Mouse (Mus musculus): ENCODE results near the gene Nxn.

Gene Nxn

DNA sequence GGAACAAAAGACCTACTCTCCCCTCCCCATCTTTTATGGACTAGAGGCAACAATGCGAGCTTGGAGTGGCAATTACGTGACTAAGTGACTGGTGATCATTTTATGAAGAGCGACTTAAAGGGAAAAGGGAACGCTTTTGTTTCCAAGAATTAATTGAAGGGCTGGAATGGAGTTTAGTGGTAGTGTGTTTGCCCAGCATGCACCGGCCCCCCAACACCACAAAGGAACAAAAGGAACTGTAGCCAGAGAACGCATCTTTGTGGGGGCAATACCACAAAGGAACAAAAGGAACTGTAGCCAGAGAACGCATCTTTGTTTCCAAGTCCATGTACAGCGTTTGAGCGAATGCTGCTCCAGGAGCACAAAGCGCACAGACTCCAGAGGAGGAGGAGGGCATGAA, 64.0 kb downstream of the Nxn start:
- no peak for DNase-seq (ENCODE audit: low spot score in 2 of 2)

GRCm38 (mm10) chr11:76332240-76332639, 66.7 kb downstream of the Nxn start:
- no peak for DNase-seq (ENCODE audit: low spot score in 2 of 2)

DNA sequence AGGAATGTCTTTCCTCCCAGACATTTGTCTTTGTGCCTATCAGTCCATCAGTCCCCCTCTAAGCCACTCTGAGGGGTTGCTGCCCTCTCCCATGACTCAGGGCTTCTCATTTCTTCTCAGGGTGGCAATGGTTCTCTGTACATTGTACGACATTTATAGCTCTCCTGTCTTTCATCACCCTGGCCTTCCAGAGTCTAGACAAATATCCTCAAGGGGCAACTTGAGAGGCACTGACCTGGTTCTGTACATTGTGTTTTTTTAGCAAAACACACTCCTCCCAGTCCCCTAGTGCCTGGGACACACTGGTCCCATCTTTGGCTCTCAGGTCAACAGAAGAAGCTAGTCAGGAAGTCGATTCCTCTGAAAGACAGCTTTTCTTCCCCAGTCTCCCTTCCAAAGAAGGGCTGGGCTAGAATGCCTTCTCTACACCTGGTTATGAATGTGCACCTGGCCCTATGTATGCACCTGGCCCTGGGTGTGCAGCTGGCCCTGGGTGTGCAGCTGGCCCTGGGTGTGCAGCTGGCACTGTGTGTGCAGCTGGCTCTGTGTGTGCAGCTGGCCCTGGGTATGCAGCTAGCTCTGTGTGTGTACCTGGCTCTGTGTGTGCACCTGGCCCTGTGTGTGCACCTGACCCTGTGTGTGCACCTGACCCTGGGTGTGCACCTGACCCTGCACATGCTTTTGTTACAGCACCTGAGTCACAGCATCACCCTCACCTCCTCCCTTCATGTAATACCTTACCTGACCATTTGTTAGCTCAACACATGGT, 70.2 kb downstream of the Nxn start:
- DNase-seq (ENCODE audit: low spot score in 2 of 2) = no peak

GRCm38 (mm10) chr11:76328084-76328483, 70.9 kb downstream of the Nxn start:
- no peak for DNase-seq (ENCODE audit: low spot score in 2 of 2)

DNA sequence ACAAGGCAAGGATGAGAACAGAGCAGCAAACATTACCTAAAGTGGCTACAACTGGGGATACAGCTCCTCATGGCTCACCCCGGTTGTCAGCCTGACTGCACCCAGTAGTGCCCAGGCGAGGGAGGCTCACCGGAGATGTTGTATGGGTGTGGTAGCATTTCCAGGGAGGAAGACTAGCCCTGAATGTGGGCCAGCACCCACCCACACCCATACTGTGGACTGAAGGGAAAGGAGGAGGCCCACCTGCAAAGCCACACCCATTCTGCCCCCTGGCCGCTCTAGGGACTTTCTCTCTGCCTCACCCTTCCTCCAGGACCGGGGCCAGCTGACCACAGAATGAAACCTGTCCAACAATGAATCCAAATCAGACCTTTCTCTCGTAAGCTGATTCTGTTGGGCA, 72.3 kb downstream of the Nxn start:
- DNase-seq (ENCODE audit: low spot score in 2 of 2) = no peak

GRCm38 (mm10) chr11:76326051-76326450, 72.9 kb downstream of the Nxn start:
- DNase-seq (ENCODE audit: low spot score in 2 of 2) = no peak

DNA sequence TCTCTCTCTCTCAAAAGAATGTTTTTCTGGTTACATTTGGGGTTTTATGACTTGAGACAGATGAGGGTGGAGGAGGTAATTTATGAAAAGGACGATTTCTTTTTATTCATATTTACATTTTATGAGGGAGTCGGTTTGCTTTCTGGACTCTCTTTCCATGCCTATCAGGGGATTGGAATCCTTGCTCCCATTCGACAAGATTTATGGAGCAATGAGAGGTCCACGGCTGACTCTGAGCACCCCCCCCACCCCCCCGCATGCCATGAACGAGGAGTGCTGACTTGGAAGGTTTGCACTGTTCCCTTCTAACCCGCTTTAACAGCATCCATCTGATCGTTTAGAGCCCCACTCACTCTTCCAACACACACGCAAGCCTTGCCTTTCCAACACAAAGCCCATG, 74.1 kb downstream of the Nxn start:
- no peak for DNase-seq (ENCODE audit: low spot score in 2 of 2)

- no peak for DNase-seq (ENCODE audit: low spot score in 2 of 2)
Observed at GRCm38 (mm10) chr11:76324207-76324606, 74.7 kb downstream of the Nxn start.

GRCm38 (mm10) chr11:76322939-76323338, 76.0 kb downstream of the Nxn start:
- DNase-seq (ENCODE audit: low spot score in 2 of 2) = no peak

DNA sequence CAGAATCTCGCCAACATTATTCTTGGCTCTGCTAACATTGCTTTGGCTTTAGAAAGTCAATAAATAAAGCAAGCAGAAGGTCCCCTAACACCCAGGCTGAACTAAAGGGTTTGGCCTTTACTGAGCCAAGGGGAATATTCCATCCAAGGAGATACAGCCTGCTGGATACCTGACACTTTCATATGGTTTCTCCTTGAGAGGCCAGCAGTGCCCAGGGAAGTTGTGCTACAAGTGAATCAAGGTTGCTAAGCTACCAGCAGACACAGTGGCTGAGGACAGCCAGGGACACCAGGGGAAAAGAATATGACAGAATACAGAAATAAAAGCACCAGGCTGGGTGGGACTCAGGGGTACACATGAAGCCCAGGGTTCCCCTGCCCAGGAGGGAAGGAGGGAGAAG, 76.9 kb downstream of the Nxn start:
- DNase-seq (ENCODE audit: low spot score in 2 of 2) = no peak

DNA sequence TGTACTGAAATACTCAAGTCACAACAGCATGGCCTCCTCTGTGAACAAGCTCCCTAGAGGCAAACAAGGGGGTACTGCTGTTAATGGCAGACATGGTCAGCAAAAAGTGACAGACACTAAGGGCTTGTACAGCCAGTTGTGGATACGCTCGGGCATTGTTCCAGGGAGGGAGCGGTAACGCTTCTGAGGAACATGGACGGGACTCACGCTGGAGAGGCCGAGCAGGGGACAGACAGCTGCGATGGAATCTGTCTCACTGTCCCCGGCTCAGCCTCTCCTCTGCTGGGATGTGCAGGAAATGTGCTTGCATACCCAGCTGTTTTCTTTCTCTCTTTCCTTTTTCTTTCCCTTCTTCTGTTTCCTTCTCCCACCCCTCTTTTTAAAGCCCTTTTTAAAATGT, 78.5 kb downstream of the Nxn start:
- DNase-seq (ENCODE audit: low spot score in 2 of 2) = no peak

DNA sequence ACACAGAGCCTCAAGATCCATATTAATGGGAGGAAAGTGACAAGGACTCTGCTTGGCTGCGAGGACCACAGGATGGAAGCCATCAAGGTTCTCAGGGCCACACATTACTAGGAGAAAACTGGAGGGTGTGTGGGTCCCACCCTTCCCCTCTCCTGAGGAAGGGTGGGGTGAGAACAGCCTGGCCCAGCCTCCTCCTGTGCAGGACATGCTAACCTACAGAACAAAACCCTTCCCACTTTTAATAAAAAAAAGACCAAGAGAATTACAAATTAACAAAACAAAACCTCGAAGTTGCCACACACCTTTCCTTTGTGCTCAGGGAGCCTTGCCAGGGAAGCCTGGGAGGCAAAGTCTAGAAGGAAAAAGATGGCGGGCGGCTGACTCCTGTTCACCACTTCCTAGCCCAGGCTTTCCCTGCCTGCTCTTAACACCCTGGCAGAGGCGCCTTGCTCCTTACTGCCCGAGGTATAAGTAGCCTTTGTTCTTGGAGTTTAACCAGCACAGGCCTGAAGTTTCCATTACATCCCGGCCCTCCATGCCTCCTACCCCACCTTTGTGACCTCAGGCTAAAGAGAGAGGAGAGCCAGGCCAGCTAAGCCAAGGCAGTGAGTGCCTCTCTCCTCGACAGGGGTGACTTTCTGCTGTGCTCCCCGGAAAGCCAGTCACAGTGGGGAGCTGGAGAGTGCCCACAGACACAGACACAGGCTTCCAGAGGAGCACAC, 79.1 kb downstream of the Nxn start:
- DNase-seq (ENCODE audit: low spot score in 2 of 2) = no peak

DNA sequence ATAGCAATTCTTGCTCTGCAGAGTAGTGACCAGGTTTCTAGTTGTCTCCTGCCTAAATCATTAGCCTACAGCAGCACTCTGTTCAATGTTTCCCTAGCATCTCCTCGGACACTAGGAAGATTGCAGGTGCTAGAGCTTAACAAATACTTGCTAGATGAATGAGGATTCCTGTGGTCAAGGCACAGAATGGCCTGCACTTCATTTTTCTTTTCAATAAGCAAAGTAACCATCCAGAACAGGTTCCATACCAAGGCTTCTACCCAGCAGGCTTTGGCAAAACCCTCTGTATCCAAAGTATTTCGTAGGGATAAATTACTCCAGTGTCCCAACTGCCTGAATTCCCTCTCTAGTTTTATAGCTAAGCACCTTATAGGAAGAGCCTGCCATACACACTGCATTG, 81.0 kb downstream of the Nxn start:
- DNase-seq (ENCODE audit: low spot score in 2 of 2) = no peak

DNA sequence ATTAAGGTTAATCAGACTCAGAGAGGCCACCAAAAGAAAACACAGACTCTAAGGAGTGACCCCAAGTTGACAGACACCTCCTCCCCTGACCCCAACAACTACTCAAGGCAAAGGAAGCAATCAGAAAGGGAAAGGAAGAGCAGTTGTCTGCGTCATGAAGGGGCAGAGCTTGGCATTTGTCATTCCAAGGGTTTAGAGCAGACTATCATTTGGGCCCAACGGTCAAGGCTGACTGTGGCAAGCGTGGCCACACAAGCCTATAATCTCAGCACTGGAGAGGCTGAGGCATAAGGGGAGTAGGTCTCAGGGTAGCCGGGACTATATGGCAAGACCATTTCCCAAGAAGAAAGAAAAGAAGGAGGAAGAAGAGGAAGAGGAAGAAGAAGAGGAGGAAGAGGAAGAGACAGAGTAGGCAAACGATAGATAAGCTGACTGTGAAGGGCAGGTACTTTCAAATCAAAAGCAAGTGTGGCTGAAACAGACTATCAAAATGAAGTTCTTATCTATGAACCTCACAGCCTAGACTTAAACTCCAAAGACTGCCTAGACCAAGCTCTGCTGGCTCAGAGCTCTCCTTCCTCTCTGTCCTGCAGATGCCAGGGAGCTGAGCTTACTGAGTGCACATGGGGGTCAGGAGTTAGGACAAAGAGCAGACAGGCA, 83.0 kb downstream of the Nxn start:
- DNase-seq (ENCODE audit: low spot score in 2 of 2) = no peak

DNA sequence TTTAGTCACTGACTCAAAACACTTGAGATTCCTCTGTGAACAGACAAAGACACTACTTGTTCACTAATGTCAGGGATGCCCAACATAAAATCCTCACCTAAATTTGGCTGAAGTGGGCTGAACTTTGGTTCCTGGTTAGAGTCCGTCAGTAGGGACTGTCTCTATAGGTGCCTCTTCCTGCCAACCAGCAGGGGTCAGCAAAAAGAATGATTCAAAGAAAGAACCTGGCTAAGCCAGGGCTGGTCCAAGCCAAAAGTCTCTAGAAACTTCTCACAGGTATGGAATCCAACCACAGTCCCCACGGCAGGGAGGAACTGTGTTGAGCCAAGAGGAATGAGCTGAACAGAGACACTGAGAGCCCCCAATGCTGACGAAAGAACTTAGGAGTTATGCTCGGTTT, 84.2 kb downstream of the Nxn start:
- DNase-seq (ENCODE audit: low spot score in 2 of 2) = no peak

- DNase-seq (ENCODE audit: low spot score in 2 of 2) = no peak
Observed at GRCm38 (mm10) chr11:76314140-76314539, 84.8 kb downstream of the Nxn start.

GRCm38 (mm10) chr11:76312805-76313204, 86.1 kb downstream of the Nxn start:
- DNase-seq (ENCODE audit: low spot score in 2 of 2) = no peak

DNA sequence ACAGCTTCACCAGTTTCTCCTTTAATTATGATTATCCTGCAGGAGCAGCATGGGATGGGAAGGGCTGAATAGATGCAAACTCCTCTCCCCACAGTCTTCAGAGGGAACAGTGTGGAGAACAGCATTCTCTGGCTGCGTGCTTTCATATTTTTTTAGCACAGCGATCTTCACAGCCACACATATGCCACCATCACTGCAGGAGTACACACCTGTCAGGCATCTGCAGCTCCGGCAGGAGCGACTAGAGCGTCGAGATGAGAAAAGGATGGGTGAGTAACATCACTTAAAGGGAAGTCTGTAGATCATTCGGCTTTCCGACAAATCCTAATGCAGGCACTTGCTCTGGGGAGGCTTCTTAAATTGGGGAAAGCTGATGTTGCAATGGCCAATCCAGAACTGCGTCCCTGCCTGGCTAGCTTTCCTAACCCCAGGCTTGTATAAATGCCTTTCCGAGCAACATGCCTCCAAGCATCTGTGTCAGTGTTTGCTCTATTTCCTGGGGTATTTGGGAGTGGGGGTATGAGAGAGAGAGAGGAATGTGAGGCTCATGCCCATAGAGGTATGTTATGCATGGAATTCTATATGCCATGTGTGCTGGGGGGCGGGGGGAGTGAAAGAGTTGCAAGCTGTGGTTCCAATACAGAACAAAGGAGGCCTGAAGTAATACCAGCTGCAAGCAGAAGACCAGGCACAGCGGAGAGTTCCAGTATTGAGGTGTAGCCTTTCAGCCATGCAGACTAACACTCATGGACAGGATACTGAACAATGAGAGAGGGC, 87.5 kb downstream of the Nxn start:
- DNase-seq (ENCODE audit: low spot score in 2 of 2) = no peak

DNA sequence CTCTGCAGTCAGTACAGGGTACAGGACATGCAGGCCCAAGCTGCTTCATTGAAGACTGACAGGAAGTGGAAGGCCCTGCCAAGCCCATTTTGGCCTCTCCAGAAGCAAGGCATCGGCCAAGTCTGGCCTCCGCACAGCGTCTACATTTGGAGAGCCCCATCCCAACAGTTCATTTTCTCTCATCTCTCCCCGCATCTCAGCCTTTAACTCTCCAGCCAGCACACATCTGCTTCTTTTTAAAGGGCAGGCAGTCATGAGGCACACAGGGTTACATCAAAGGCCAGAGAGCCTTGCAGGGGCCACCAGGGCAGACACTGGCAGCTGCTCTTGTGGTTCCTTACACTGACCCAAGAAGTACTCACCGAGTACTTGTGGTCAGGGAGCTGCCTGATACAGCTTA, 89.1 kb downstream of the Nxn start:
- DNase-seq (ENCODE audit: low spot score in 2 of 2) = no peak

DNA sequence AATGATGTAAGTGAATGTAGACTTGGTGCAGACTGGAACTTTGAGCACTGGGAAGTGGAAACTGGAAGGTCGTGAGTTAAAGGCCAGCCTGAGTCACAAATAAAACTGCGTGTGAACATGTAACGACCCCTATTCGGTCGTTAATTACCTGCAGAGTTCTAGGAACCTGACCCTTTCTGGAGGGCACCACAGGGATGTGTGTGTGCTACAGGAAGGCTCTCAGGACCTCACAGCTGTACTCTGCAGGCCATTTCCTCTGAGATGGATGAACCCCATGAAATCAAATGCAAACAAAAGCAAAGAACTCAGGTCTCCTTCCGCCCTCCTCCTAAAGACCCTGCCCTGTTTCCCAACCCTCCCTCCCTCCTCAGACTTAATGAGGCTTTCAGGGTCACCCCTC, 89.9 kb downstream of the Nxn start:
- DNase-seq (ENCODE audit: low spot score in 2 of 2) = no peak

GRCm38 (mm10) chr11:76306769-76307168, 92.2 kb downstream of the Nxn start:
- no peak for DNase-seq (ENCODE audit: low spot score in 2 of 2)

DNA sequence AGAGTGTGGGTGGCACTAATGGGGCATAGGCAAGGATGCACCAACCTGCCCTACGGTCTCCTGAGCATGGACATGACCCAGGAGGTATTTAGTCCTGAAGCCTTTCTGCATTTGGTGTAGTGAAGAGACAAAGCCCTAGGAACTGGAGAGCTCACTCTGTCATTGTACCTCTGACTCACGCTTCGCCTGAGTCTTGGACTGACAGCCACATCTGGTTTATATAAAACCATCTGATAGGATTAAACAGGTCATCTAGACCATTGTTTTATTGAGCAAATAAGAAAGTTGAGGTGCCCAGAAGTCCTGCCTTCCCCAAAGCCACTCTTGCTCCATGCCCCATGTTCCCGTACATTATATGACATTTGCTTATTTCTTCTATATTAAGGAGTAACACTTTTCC, 93.4 kb downstream of the Nxn start:
- no peak for DNase-seq (ENCODE audit: low spot score in 2 of 2)

All from right cerebral cortex, postnatal 10 days (tissue).